Mouse (Mus musculus) ES-E14 (cell line): Measurements from ENCODE around the gene R3hdm1. TPM values are rescaled to one million over a fixed set of nuclear protein-coding genes. Genes with fewer than 3 reads are reported as not detected.
"Not testable (repeated sequence)": the region's sequence is repeated elsewhere in the genome, so short reads cannot be mapped to it uniquely, and the experiment has no call there.

Source experiments
- DNase-seq: peaks from one replicate; pipeline ENCODE4 v3.0.0-alpha.2; 2013; ENCODE audit warnings: low read depth, low spot score
- H3K27ac ChIP-seq: 2 replicates; pipeline ENCODE4 v1.5.1; 2012; ENCODE audit warnings: low read depth, mild to moderate bottlenecking, low read length, moderate library complexity, mixed read lengths; ENCODE audit not compliant: poor library complexity, insufficient read depth, severe bottlenecking
- H3K36me3 ChIP-seq: 2 replicates; pipeline ENCODE4 v1.6.1; 2012; ENCODE audit warnings: mild to moderate bottlenecking, low read length, moderate library complexity, mixed read lengths; ENCODE audit not compliant: control insufficient read depth, poor library complexity, insufficient read depth, severe bottlenecking
- H3K4me1 ChIP-seq, 2 experiments: fragments of 150-350 bp in 1 of 2; sonication (generic) in 1 of 2; 2 replicates each; pipeline ENCODE4 v1.6.1; 2012; ENCODE audit warnings: low read length in 2 of 2, mild to moderate bottlenecking in 1 of 2, mixed read lengths in 1 of 2; ENCODE audit not compliant: control insufficient read depth in 2 of 2, insufficient read depth in 2 of 2, poor library complexity in 1 of 2
- H3K4me3 ChIP-seq, 2 experiments: fragments of 150-350 bp in 1 of 2; sonication (generic) in 1 of 2; 2 replicates each; pipeline ENCODE4 v1.5.1; 2012; ENCODE audit warnings: low read length in 2 of 2, low read depth in 1 of 2, mild to moderate bottlenecking in 1 of 2, mixed read lengths in 1 of 2; ENCODE audit not compliant: insufficient read depth in 1 of 2, poor library complexity in 1 of 2, severe bottlenecking in 1 of 2
- H3K9ac ChIP-seq: 2 replicates; pipeline ENCODE4 v1.6.1; 2012; ENCODE audit warnings: low read depth, mild to moderate bottlenecking, low read length, mixed read lengths; ENCODE audit not compliant: poor library complexity, insufficient read depth, severe bottlenecking
- H3K9me3 ChIP-seq: fragments of 150-350 bp; sonication (generic); 2 replicates; pipeline ENCODE4 v1.6.1; 2012; ENCODE audit warnings: low read depth, mild to moderate bottlenecking, low read length; ENCODE audit not compliant: control insufficient read depth, insufficient read depth
- CHD2 ChIP-seq: IDR thresholded peaks from 2 replicates; pipeline ENCODE4 v1.6.1; 2014; ENCODE audit warnings: mild to moderate bottlenecking, low read depth, low read length, inconsistent platforms
- HCFC1 ChIP-seq: IDR thresholded peaks from 2 replicates; pipeline ENCODE4 v1.6.1; 2012; ENCODE audit warnings: low read length, inconsistent platforms, borderline replicate concordance; ENCODE audit not compliant: insufficient read depth
- MAFK ChIP-seq: IDR thresholded peaks from 2 replicates; pipeline ENCODE4 v1.6.1; 2014; ENCODE audit warnings: mild to moderate bottlenecking, low read depth, low read length, inconsistent platforms; ENCODE audit not compliant: insufficient read depth
- ZC3H11A ChIP-seq: IDR thresholded peaks from 2 replicates; pipeline ENCODE4 v1.6.1; 2012; ENCODE audit warnings: low read depth, mild to moderate bottlenecking, inconsistent platforms, low read length, borderline replicate concordance
- ZNF384 ChIP-seq: IDR thresholded peaks from 2 replicates; pipeline ENCODE4 v1.6.1; 2012; ENCODE audit warnings: low read depth, low read length, inconsistent platforms
- in situ Hi-C, 2 experiments: fragments of 600-800 bp; cut with MboI; formaldehyde crosslinking; loops; one replicate each; pipeline ENCODE4 v1.15.1; 2025; ENCODE audit warnings: low sequenced_read_pairs in 2 of 2, inconsistent platforms in 1 of 2; ENCODE audit not compliant: unreplicated experiment in 2 of 2
- total RNA-seq: library from RNA; depleted of rRNA; stranded (reverse); fragments of 300-350 nt; gene quantifications from 2 replicates; pipeline ENCODE4 v1.2.3, GENCODE M21; 2012

R3hdm1 gene
- total RNA-seq, 1 experiment, result 56.6 TPM

- peak overlapping the region; percentile 94 for H3K9ac ChIP-seq
- peak overlapping the region; percentile 72 to 93 for H3K4me3 ChIP-seq
- peaks cover 0 to 5% of the 10 kb centered on the region in 2 experiments; a peak in 1 of 4 replicates for H3K4me1 ChIP-seq
- no peaks in the 10 kb centered on the region for H3K36me3 ChIP-seq
- no peak for TF ChIP-seq ZNF384
- 0 out of 2 replicates have a peak, but pooled peaks have one; percentile 17 for TF ChIP-seq MAFK
- no peak overlapping the region for H3K27ac ChIP-seq
- in situ Hi-C loops, result no loop called here
- DNase-seq, result no peak
- no peaks in the 10 kb centered on the region for H3K9me3 ChIP-seq
Observed at GRCm38 (mm10) chr1:128244727-128245355, 141.7 kb downstream of the R3hdm1 start.

GRCm38 (mm10) chr1:128267061-128267460 is 164.0 kb downstream of the R3hdm1 start:
- peaks cover 11% of the 10 kb centered on the region for H3K36me3 ChIP-seq

GRCm38 (mm10) chr1:128270731-128271130 is 167.6 kb downstream of the R3hdm1 start:
- no peaks in the 10 kb centered on the region for H3K9me3 ChIP-seq
- H3K9ac ChIP-seq, result no peak overlapping the region
- peaks cover 9% of the 10 kb centered on the region for H3K36me3 ChIP-seq
- no peak overlapping the region for H3K27ac ChIP-seq
- no peak for DNase-seq
- peaks cover 0 to 2% of the 10 kb centered on the region in 2 experiments; a peak in 1 of 4 replicates for H3K4me1 ChIP-seq
- TF ChIP-seq ZC3H11A, result no peak
- TF ChIP-seq CHD2, result no peak
- TF ChIP-seq MAFK, result no peak
- TF ChIP-seq HCFC1, result no peak
- no peak for TF ChIP-seq ZNF384
- no peak overlapping the region for H3K4me3 ChIP-seq
- in situ Hi-C loops, result no loop called here

More at GRCm38 (mm10) chr1:128267061-128267460, 164.0 kb downstream of the R3hdm1 start:
- H3K27ac ChIP-seq, H3K4me3 ChIP-seq, H3K9ac ChIP-seq, in situ Hi-C loops, DNase-seq, H3K4me1 ChIP-seq, H3K9me3 ChIP-seq: not testable (repeated sequence)

- Histone ChIP-seq H3K4me3 (no peak overlapping the region), H3K4me1 (no peaks in the 10 kb centered on the region), H3K9me3 (no peaks in the 10 kb centered on the region), H3K9ac (no peak overlapping the region), H3K27ac (no peak overlapping the region), H3K36me3 (peaks cover 6% of the 10 kb centered on the region; the same call in 1 of the 2 replicates)
- in situ Hi-C loops, result loop anchor here in 1 of 2 experiments (25.0 kb wide), 1 partner anchor 561 kb away; no protein-coding TSS in a partner anchor
- DNase-seq, result no peak
- TF ChIP-seq HCFC1 (no peak), ZC3H11A (no peak), ZNF384 (no peak), MAFK (no peak), CHD2 (no peak)
Observed at GRCm38 (mm10) chr1:128275908-128276307, 172.8 kb downstream of the R3hdm1 start.

GRCm38 (mm10) chr1:128278563-128278962 is 175.5 kb downstream of the R3hdm1 start:
- no peak overlapping the region for H3K27ac ChIP-seq
- no peaks in the 10 kb centered on the region for H3K9me3 ChIP-seq
- TF ChIP-seq HCFC1 (no peak), ZC3H11A (no peak), MAFK (no peak), CHD2 (no peak), ZNF384 (no peak)
- H3K36me3 ChIP-seq, result peaks cover 6% of the 10 kb centered on the region
- H3K9ac ChIP-seq, result no peak overlapping the region
- no peaks in the 10 kb centered on the region for H3K4me1 ChIP-seq
- in situ Hi-C loops, result loop anchor here in 1 of 2 experiments (25.0 kb wide), 1 partner anchor 559 kb away; no protein-coding TSS in a partner anchor
- DNase-seq, result no peak
- no peak overlapping the region for H3K4me3 ChIP-seq
